Mouse (Mus musculus): ENCODE measurements around the gene Bckdha.

GRCm38 (mm10) chr7:25628323-25628620 is 30.5 kb downstream of the Bckdha start:
- TF ChIP-seq TAL1 (conservative IDR thresholded peaks at IDR 0.05; ENCODE audit: low read depth, low read length) (no peak), CTCF (IDR thresholded peaks at IDR 0.05; ENCODE audit: low read depth, low read length) (no peak), GATA2 (IDR thresholded peaks at IDR 0.05; ENCODE audit: borderline replicate concordance, low read depth, low read length) (no peak)

All from G1E (cell line).